Mouse (Mus musculus) E14TG2a.4 (cell line): ENCODE results near the gene Cd300lg.

ENCODE experiments used
- H3K27me3 ChIP-seq: 2 replicates; pipeline ENCODE4 v1.6.1; 2014; ENCODE audit warnings: low read length, control low read depth; ENCODE audit not compliant: insufficient read depth
- H3K36me3 ChIP-seq: 2 replicates; pipeline ENCODE4 v1.6.1; 2014; ENCODE audit warnings: low read length, control low read depth; ENCODE audit not compliant: insufficient read depth
- H3K4me1 ChIP-seq: replicated peaks from 2 replicates; pipeline ENCODE4 v1.6.1; 2014; ENCODE audit warnings: low read depth, low read length, control low read depth
- H3K4me3 ChIP-seq: replicated peaks from 2 replicates; pipeline ENCODE4 v1.5.1; 2014; ENCODE audit warnings: mild to moderate bottlenecking, low read length
- H3K9me3 ChIP-seq: 2 replicates; pipeline ENCODE4 v1.6.1; 2014; ENCODE audit warnings: low read length, control low read depth
- CTCF ChIP-seq: conservative IDR thresholded peaks from 2 replicates; pipeline ENCODE4 v1.5.1; 2014; ENCODE audit warnings: low read length
- NANOG ChIP-seq: IDR thresholded peaks from 2 replicates; pipeline ENCODE4 v1.6.1; 2014; ENCODE audit warnings: borderline replicate concordance, low read length, mixed read lengths
- POU5F1 ChIP-seq: IDR thresholded peaks from 2 replicates; pipeline ENCODE4 v1.6.1; 2014; ENCODE audit warnings: low read length, borderline replicate concordance

The Cd300lg gene

DNA sequence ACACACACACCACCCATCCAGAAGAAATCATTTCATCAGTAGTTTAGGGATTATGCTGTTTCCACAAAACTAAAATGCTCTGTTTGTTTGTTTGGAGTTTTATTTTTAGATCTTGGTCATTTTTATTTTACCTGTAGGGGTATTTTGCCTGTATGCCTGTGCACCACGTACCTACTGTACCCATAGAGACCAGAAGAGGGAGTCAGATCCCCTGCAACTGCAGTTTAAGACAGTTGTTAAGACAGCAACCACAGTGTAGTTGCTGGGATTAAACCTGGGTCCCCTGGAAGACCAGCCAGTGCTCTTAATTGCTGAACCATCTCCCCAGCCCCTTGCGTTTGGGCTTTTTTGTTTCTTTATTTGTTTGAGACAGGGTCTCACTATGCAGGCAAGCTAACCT lies 27.7 kb downstream of the Cd300lg start:
- TF ChIP-seq CTCF (peak; percentile 48), NANOG (no peak), POU5F1 (no peak)
- H3K4me3 ChIP-seq: no peak overlapping the region
- H3K9me3 ChIP-seq: no peaks in the 10 kb centered on the region
- H3K36me3 ChIP-seq: no peaks in the 10 kb centered on the region
- H3K27me3 ChIP-seq: peaks cover 9% of the 10 kb centered on the region
- peaks cover 15% of the 10 kb centered on the region for H3K4me1 ChIP-seq

DNA sequence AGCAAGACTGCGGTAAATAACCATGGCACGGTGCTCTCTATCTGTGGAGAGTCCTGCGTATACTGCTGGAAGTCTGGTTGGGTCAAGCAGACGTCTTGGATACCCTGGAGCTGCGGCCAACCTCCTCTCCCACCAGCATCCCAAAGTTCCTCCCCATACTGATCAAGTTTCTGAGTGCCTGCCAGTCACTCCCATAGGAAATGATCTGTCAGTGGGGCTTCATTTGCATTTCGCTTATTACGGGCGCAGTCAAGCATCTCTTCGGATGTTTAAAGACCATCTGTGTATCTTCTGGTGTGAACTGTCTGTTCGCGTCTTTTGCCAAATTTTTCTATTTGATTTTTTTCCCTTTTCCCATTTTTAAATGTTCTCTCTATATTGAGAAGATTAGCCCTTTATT lies 28.3 kb downstream of the Cd300lg start:
- Histone ChIP-seq H3K4me3 (no peak overlapping the region), H3K27me3 (peaks cover 9% of the 10 kb centered on the region), H3K4me1 (peaks cover 15% of the 10 kb centered on the region), H3K9me3 (no peaks in the 10 kb centered on the region), H3K36me3 (no peaks in the 10 kb centered on the region)
- TF ChIP-seq NANOG (no peak), POU5F1 (no peak), CTCF (no peak)

DNA sequence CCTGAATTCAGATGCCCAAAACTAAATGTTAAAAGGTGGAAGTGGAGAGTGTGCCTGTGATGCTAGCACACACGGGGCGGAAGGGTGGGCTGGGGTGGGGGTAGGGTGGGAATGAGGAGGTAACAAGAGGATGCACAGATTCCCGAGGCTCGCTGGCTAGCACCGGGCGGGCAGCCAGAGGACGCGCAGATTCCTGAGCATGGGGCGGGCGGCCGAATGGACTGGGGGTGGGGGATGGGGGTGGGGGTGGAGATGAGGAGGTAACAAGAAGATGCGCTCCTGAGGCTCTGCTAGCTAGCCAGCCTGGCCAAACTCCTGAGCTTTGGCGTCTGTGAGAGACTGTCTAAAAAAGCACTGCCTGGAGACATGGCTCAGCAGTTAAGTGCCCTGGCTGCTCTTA lies 29.1 kb downstream of the Cd300lg start:
- no peaks in the 10 kb centered on the region for H3K36me3 ChIP-seq
- TF ChIP-seq POU5F1 (no peak), NANOG (no peak), CTCF (no peak)

DNA sequence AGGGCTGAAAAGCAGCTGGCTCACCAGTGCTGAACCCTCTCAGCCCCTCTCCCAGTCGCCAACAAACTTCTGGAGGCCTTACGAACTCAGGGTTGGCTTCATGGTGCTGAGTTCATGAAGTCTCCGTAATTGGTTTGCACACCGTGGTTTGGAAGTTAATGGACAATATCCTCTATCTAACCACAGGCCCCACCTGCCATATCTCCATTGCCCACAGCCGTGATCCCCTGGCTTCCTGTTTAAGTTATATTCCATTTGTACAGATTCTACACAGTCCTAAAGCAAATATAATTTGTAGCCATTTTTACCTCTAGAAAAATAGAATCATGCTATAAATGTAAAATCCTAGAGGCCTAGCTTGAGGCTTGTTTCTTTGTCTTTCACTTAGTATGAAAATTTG lies 31.4 kb downstream of the Cd300lg start:
- no peaks in the 10 kb centered on the region for H3K9me3 ChIP-seq
- H3K36me3 ChIP-seq: no peaks in the 10 kb centered on the region
- H3K4me3 ChIP-seq: no peak overlapping the region
- H3K27me3 ChIP-seq: peaks cover 11% of the 10 kb centered on the region
- peaks cover 15% of the 10 kb centered on the region for H3K4me1 ChIP-seq
- TF ChIP-seq NANOG: no peak
- no peak for TF ChIP-seq CTCF
- TF ChIP-seq POU5F1: no peak

More for the DNA sequence above, 29.1 kb downstream of the Cd300lg start:
- H3K4me1 ChIP-seq: peaks cover 15% of the 10 kb centered on the region
- H3K27me3 ChIP-seq: peaks cover 11% of the 10 kb centered on the region
- no peak overlapping the region for H3K4me3 ChIP-seq
- no peaks in the 10 kb centered on the region for H3K9me3 ChIP-seq

DNA sequence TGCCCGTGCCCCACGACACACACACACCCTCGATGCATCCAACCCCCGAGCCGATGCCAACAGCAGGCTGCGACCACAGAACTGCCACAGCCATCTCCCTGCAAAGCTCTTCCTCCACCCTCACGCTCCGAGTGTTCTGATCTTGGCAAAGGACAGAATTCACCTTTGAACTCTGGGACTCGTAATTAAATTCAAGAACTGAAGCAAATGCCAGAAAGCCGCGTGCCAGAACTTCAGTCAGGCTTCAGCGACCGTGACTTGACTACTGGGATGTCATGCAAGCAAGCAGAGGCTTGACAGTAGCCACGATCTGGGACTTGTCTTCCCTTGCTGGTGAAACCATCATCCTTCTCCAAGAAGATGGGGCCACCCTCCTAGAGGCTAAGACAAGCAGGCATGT lies 32.4 kb downstream of the Cd300lg start:
- Histone ChIP-seq H3K4me1 (peaks cover 11% of the 10 kb centered on the region), H3K9me3 (no peaks in the 10 kb centered on the region), H3K27me3 (peaks cover 17% of the 10 kb centered on the region), H3K4me3 (no peak overlapping the region), H3K36me3 (no peaks in the 10 kb centered on the region)
- TF ChIP-seq CTCF (no peak), NANOG (no peak), POU5F1 (no peak)

DNA sequence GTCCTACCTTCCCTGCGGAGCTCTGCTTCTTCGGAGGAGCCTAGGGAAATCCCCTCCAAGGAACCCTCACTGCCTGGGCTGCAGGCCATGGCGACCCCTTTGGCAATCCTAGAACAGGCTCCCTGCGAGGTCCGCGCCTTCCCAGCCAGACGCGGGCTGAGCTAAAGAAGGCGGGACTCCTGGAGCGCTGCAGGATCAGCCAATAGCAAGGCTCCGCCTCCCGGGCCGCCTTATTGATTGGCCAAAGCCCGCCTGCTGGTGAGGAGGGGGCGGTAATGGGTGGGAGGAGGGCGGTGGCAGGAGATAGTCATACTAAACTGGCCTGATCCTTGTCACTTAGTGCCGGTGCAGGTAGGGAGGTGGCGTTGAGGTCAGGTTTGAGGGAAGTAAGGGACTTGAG lies 41.0 kb downstream of the Cd300lg start:
- TF ChIP-seq NANOG (no peak), CTCF (no peak), POU5F1 (no peak)
- peak overlapping the region; percentile 66 for H3K4me3 ChIP-seq
- H3K4me1 ChIP-seq: peaks cover 29% of the 10 kb centered on the region
- no peaks in the 10 kb centered on the region for H3K36me3 ChIP-seq
- H3K27me3 ChIP-seq: peaks cover 50% of the 10 kb centered on the region
- H3K9me3 ChIP-seq: peaks cover 7% of the 10 kb centered on the region; the same call in 1 of the 2 replicates

DNA sequence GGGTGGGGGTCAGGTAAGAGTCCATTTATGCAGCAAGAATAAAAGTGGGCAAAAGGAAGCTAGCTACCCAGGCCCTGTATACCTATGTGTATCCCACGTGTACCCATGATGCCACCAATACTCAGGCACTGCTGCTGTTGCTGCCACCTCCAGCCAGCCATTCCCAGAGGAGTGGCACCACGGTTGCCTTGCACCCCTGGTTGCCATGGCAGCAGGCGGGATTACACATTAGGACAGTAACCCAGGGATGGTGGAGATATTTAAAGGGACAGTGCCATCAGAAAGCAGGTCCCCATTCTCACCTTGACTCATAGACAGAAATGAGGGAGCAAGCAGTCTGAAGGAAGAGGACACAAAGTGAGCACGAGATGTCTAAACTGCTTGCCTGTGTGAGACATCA lies 41.9 kb downstream of the Cd300lg start:
- TF ChIP-seq CTCF (no peak), POU5F1 (no peak), NANOG (no peak)
- H3K9me3 ChIP-seq: peaks cover 7% of the 10 kb centered on the region; the same call in 1 of the 2 replicates
- H3K27me3 ChIP-seq: peaks cover 57% of the 10 kb centered on the region
- H3K36me3 ChIP-seq: no peaks in the 10 kb centered on the region
- no peak overlapping the region for H3K4me3 ChIP-seq
- peaks cover 36% of the 10 kb centered on the region for H3K4me1 ChIP-seq

DNA sequence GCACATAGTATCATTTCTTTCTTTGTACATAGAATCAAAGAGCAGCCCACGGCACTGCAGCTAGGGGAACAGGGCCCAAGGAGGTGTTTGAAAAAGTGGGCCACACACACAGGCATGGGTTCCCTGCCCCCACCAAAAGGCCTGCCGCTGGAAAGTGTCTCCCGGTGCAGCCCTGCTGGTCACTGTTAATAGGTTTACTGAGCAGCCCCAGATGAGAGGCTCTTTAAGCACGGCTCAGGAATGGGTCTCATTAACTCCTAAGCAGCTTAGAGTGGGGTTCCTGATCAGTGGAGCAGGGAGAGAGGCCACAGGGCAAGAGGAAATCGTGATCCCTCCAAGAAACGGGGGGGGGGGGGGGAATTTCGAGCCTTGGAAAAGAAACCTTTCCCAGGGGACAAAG lies 42.9 kb downstream of the Cd300lg start:
- Histone ChIP-seq H3K4me3 (no peak overlapping the region), H3K4me1 (peaks cover 45% of the 10 kb centered on the region), H3K9me3 (peaks cover 7% of the 10 kb centered on the region; the same call in 1 of the 2 replicates), H3K27me3 (peaks cover 63% of the 10 kb centered on the region), H3K36me3 (no peaks in the 10 kb centered on the region)
- TF ChIP-seq POU5F1 (no peak), CTCF (no peak), NANOG (no peak)

DNA sequence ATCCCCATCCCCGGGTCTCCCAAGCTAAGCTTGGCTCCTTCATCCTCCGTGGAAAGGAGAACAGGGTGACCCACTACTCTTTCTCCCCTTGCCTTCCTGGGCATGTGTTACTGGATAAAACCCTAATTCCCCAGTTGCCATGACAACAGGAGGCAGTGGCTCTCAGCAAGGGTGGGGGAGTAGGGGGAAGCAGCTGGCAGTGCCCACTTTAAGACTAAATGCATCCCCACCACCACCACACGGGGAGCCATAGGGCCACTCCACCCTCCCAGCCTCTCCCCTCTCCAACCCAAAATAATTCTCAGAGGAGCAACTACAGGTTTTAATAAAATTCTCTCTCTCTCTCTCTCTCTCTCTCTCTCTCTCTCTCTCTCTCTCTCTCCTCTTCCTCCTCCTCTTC lies 45.0 kb downstream of the Cd300lg start:
- Histone ChIP-seq H3K27me3 (peaks cover 55% of the 10 kb centered on the region), H3K4me1 (peaks cover 55% of the 10 kb centered on the region), H3K4me3 (no peak overlapping the region), H3K9me3 (peaks cover 7% of the 10 kb centered on the region; the same call in 1 of the 2 replicates), H3K36me3 (no peaks in the 10 kb centered on the region)
- TF ChIP-seq NANOG: no peak
- no peak for TF ChIP-seq CTCF
- no peak for TF ChIP-seq POU5F1
